Mouse (Mus musculus): ENCODE data around the gene Asns. TPM values are rescaled to one million over a fixed set of nuclear protein-coding genes. Genes with fewer than 3 reads are reported as not detected.

Asns gene
- polyA plus RNA-seq, 1 experiment from 2014 or later, result 25.8 TPM

DNA sequence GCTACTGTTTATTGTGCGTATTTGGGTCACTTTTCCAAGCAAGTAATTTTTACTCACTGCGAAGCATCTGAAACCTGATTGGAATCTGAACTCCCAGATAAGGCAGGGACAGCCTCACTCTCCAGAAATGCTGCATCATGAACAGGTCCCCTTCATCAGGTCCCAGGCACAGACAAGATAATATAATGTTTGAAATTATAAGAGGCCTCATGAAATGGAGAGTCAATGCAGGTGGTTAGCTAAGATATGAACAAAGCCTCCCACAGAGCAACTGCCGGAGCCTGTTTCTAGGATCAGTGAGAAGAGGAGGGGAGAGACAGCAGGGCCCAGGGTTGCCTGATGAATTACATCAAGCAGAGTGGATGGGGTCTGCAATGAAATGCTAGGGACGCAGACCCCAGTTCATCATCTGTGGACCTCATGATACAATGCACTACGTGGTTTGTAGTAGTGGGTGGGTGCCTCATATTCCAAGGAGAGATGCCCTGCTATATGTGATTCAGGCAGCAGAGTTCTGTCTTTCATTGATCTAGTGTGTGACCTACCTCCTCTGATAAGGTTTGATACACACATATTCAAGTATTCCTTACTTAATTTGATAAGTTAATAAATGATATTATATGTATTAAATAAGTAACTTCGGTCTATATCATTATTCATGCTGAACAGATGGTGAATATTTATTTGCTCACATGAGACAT, 5.1 kb upstream of the Asns start:
- Histone ChIP-seq H3K4me1 (replicated peaks; ENCODE audit: control insufficient read depth, insufficient read depth, low read length) (no peaks in the 10 kb centered on the region), H3K4me2 (replicated peaks; ENCODE audit: low read depth) (no peak overlapping the region), H3K4me3 (ENCODE audit: low read depth, low read length) (no peak overlapping the region), H3K9me3 (ENCODE audit: control insufficient read depth) (no peaks in the 10 kb centered on the region), H3K36me3 (ENCODE audit: control insufficient read depth, insufficient read depth) (no peaks in the 10 kb centered on the region), H3K27ac (ENCODE audit: low read depth, low read length) (no peak overlapping the region), H3K27me3 (replicated peaks; ENCODE audit: control insufficient read depth, insufficient read depth, low read length) (no peaks in the 10 kb centered on the region), H3K9ac (ENCODE audit: low read depth, low read length) (no peak overlapping the region)
- TF ChIP-seq CTCF (IDR thresholded peaks at IDR 0.05; ENCODE audit: low read depth), result no peak
- no peak for ATAC-seq
- 79% methylated on average over 6 of the region's 6 CpGs for WGBS

- H3K27me3 ChIP-seq (replicated peaks; ENCODE audit: control insufficient read depth, insufficient read depth, low read length), result no peaks in the 10 kb centered on the region
- no peak overlapping the region for H3K9ac ChIP-seq (ENCODE audit: low read depth, low read length)
- ATAC-seq, result no peak
- no peaks in the 10 kb centered on the region for H3K9me3 ChIP-seq (ENCODE audit: control insufficient read depth)
- no peaks in the 10 kb centered on the region for H3K4me1 ChIP-seq (replicated peaks; ENCODE audit: control insufficient read depth, insufficient read depth, low read length)
- H3K36me3 ChIP-seq (ENCODE audit: control insufficient read depth, insufficient read depth), result no peaks in the 10 kb centered on the region
- no peak overlapping the region for H3K4me2 ChIP-seq (replicated peaks; ENCODE audit: low read depth)
- H3K4me3 ChIP-seq (ENCODE audit: low read depth, low read length), result no peak overlapping the region
- H3K27ac ChIP-seq (ENCODE audit: low read depth, low read length), result no peak overlapping the region
- no peak for TF ChIP-seq CTCF (IDR thresholded peaks at IDR 0.05; ENCODE audit: low read depth)
- 84% methylated on average over 4 of the region's 4 CpGs for WGBS
Measured at GRCm38 (mm10) chr6:7697077-7697643, 4.1 kb upstream of the Asns start.

DNA sequence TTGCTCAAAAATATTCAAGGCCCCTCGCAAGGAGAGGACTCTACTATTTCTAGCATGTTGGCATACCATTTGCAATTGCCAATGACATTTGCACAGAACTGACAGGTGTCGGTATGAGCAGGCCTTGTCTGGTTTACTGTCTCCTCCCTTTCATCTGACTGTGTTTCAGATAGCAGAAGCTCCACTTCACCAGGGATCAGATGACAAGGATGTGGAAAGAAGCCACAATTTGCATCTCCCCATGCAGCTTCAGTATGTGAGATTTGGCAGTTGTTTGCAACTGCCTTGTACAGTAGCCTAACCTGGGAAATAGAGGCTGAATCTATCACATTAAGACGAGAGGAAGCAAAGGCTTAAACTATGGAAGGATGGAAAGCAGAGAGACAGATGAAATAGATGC, 3.6 kb upstream of the Asns start:
- Histone ChIP-seq H3K9me3 (ENCODE audit: control insufficient read depth) (no peaks in the 10 kb centered on the region), H3K27me3 (replicated peaks; ENCODE audit: control insufficient read depth, insufficient read depth, low read length) (no peaks in the 10 kb centered on the region), H3K9ac (ENCODE audit: low read depth, low read length) (no peak overlapping the region), H3K4me1 (replicated peaks; ENCODE audit: control insufficient read depth, insufficient read depth, low read length) (no peaks in the 10 kb centered on the region), H3K27ac (ENCODE audit: low read depth, low read length) (no peak overlapping the region), H3K4me2 (replicated peaks; ENCODE audit: low read depth) (no peak overlapping the region), H3K36me3 (ENCODE audit: control insufficient read depth, insufficient read depth) (no peaks in the 10 kb centered on the region), H3K4me3 (ENCODE audit: low read depth, low read length) (no peak overlapping the region)
- no peak for TF ChIP-seq CTCF (IDR thresholded peaks at IDR 0.05; ENCODE audit: low read depth)
- no peak for ATAC-seq
- WGBS, result 75% methylated on average over 3 of the region's 3 CpGs

DNA sequence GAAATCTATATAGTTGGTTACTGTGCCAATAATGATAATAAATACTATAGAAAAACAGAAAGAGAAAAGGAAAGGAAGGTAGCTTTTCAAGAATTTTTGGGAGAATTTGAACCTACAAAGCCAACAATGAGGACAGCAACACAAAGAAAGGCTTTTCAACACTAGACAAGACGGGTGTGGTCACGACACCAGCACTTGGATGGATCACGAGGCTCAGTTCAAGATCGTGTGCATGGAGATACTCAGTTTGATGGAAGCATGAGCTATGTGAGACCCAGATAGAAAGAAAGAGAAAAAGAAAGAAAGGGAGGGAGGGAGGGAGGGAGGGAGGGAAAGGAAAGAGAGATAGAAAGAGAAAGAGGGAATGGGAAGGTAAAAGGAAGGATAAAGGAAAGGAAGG, 2.8 kb upstream of the Asns start:
- no peak for TF ChIP-seq CTCF (IDR thresholded peaks at IDR 0.05; ENCODE audit: low read depth)
- no peak overlapping the region for H3K9ac ChIP-seq (ENCODE audit: low read depth, low read length)
- ATAC-seq, result no peak
- H3K36me3 ChIP-seq (ENCODE audit: control insufficient read depth, insufficient read depth), result no peaks in the 10 kb centered on the region
- no peaks in the 10 kb centered on the region for H3K27me3 ChIP-seq (replicated peaks; ENCODE audit: control insufficient read depth, insufficient read depth, low read length)
- no peaks in the 10 kb centered on the region for H3K9me3 ChIP-seq (ENCODE audit: control insufficient read depth)
- no peak overlapping the region for H3K27ac ChIP-seq (ENCODE audit: low read depth, low read length)
- H3K4me3 ChIP-seq (ENCODE audit: low read depth, low read length), result no peak overlapping the region
- H3K4me2 ChIP-seq (replicated peaks; ENCODE audit: low read depth), result no peak overlapping the region
- no peaks in the 10 kb centered on the region for H3K4me1 ChIP-seq (replicated peaks; ENCODE audit: control insufficient read depth, insufficient read depth, low read length)
- 84% methylated on average over 4 of the region's 4 CpGs for WGBS

- no peaks in the 10 kb centered on the region for H3K36me3 ChIP-seq (ENCODE audit: control insufficient read depth, insufficient read depth)
- no peak overlapping the region for H3K4me2 ChIP-seq (replicated peaks; ENCODE audit: low read depth)
- TF ChIP-seq CTCF (IDR thresholded peaks at IDR 0.05; ENCODE audit: low read depth), result no peak
- no peak for ATAC-seq
- H3K4me1 ChIP-seq (replicated peaks; ENCODE audit: control insufficient read depth, insufficient read depth, low read length), result no peaks in the 10 kb centered on the region
- no peak overlapping the region for H3K27ac ChIP-seq (ENCODE audit: low read depth, low read length)
- H3K4me3 ChIP-seq (ENCODE audit: low read depth, low read length), result no peak overlapping the region
- H3K9ac ChIP-seq (ENCODE audit: low read depth, low read length), result no peak overlapping the region
- no peaks in the 10 kb centered on the region for H3K27me3 ChIP-seq (replicated peaks; ENCODE audit: control insufficient read depth, insufficient read depth, low read length)
- H3K9me3 ChIP-seq (ENCODE audit: control insufficient read depth), result no peaks in the 10 kb centered on the region
- WGBS, result 60% methylated on average over 5 of the region's 5 CpGs
Measured at GRCm38 (mm10) chr6:7693666-7694065, 612 bp upstream of the Asns start.

GRCm38 (mm10) chr6:7692451-7692850, 603 bp downstream of the Asns start:
- Histone ChIP-seq H3K9me3 (ENCODE audit: control insufficient read depth) (no peaks in the 10 kb centered on the region), H3K4me1 (replicated peaks; ENCODE audit: control insufficient read depth, insufficient read depth, low read length) (no peaks in the 10 kb centered on the region), H3K4me2 (replicated peaks; ENCODE audit: low read depth) (peak overlapping the region; percentile 98), H3K4me3 (ENCODE audit: low read depth, low read length) (peak overlapping the region; percentile 63), H3K36me3 (ENCODE audit: control insufficient read depth, insufficient read depth) (no peaks in the 10 kb centered on the region), H3K27ac (ENCODE audit: low read depth, low read length) (no peak overlapping the region), H3K9ac (ENCODE audit: low read depth, low read length) (peak overlapping the region; percentile 59), H3K27me3 (replicated peaks; ENCODE audit: control insufficient read depth, insufficient read depth, low read length) (no peaks in the 10 kb centered on the region)
- TF ChIP-seq CTCF (IDR thresholded peaks at IDR 0.05; ENCODE audit: low read depth), result no peak
- WGBS, result under 1% methylated on average over 12 of the region's 12 CpGs
- peak; percentile 31 for ATAC-seq

Data from intestine, postnatal 0 days (tissue).